Mouse (Mus musculus) testis, postnatal 10 days (tissue): ENCODE measurements around the gene Mycs.

Experiments used
- DNase-seq: peaks from one replicate; pipeline ENCODE4 v3.0.0; 2021; ENCODE audit warnings: low spot score

Mycs gene

GRCm38 (mm10) chrX:5469165-5469564 is at the start of gene Mycs:
Gene Mycs, minus strand, starts transcription at chrX:5469265.
- peak; percentile 40 for DNase-seq

DNA sequence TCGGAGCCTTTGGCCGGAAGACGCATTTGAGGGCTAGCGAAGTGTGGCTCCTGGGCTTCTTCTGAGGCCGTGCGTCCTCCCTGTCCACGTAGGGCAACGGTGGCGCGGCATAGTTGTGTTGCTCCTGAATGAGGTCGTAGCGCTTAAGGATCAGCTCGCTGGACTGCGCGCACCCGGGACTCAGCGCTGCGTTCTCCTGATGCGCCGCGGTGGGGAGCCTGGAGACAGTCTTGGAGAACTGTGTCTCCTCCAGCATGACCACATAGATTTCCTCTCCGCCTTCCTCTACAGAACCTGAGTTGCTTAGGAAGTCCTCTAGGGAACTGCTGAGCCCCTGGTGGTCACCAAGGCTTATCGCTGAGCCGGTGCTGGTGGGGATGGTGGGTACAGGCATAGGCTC is 1.0 kb downstream of the Mycs start:
- DNase-seq: peak; percentile 52
